24 mouse cellular contexts compared by ENCODE assay signal in the genomic region with DNA sequence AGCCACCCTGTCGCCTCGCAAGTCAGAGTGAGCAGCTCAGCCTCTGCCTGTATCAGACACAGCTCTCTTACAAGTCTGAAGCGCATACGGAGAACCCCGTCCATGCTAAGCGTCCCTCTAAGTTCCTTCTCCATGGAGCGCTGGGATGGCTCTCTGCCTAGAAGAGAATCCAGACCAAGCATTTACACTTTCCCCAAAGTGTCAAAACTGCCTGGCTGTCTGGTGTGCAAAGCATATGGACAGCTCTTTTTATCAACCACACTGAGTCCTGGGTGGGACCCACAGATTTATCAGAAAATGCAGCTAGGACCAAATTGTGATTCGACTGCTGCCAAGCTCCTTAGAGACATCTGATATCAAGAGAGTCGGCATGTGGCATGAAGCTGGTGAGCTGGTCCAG.
A peak's percentile ranks its signal among the peaks of the same experiment; 100 is the strongest.
DNase-seq lines count a peak whose midpoint lies in the region; ATAC-seq and TF ChIP-seq lines count a peak whose summit lies in the region.
"Had no signal": no experiment of that assay in that cellular context is flagged by ENCODE, and none has a peak within 500 bp of the region (broad histone marks: within the 10 kb centered on the region; RNA-seq: fewer than 3 reads in every experiment).

No protein-coding gene starts in this region.

- H3K27ac ChIP-seq in lung, embryonic 15.5 days = no peak overlapping the region
- no peak overlapping the region for H3K27ac ChIP-seq in forebrain, embryonic 16.5 days (ENCODE audit: low read length)
- H3K27ac ChIP-seq: embryonic facial prominence, embryonic 13.5 days; heart, embryonic 15.5 days; hindbrain, embryonic 13.5 days; limb, embryonic 12.5 days had no signal

- 44% methylated on average over 9 of the region's 9 CpGs for WGBS in lung, embryonic 15.5 days
- WGBS in lung, adult 2 months = 66% methylated on average over 9 of the region's 9 CpGs
- 68% methylated on average over 9 of the region's 9 CpGs for WGBS in forebrain, embryonic 16.5 days

- TF ChIP-seq CTCF in lung, adult 2 months (IDR thresholded peaks at IDR 0.05; ENCODE audit: insufficient read depth, low read length) = no peak

- TF ChIP-seq POLR2A in lung, adult 2 months (IDR thresholded peaks at IDR 0.05; ENCODE audit: borderline replicate concordance, extremely low read depth, low read depth, low read length) = no peak

- H3K9me3 ChIP-seq in lung, embryonic 15.5 days = no peaks in the 10 kb centered on the region
- no peaks in the 10 kb centered on the region for H3K9me3 ChIP-seq in forebrain, embryonic 16.5 days (ENCODE audit: control insufficient read depth, low read length)
- H3K9me3 ChIP-seq: embryonic facial prominence, embryonic 13.5 days; heart, embryonic 15.5 days; hindbrain, embryonic 13.5 days; limb, embryonic 12.5 days had no signal

- H3K4me2 ChIP-seq in lung, embryonic 15.5 days = no peak overlapping the region
- H3K4me2 ChIP-seq in forebrain, embryonic 16.5 days (ENCODE audit: low read length) = no peak overlapping the region
- H3K4me2 ChIP-seq: embryonic facial prominence, embryonic 13.5 days; heart, embryonic 15.5 days; hindbrain, embryonic 13.5 days; limb, embryonic 12.5 days; liver, embryonic 11.5 days had no signal

- H3K36me3 ChIP-seq in lung, embryonic 15.5 days = no peaks in the 10 kb centered on the region
- H3K36me3 ChIP-seq in forebrain, embryonic 16.5 days (ENCODE audit: control insufficient read depth, insufficient read depth) = no peaks in the 10 kb centered on the region
- H3K36me3 ChIP-seq: embryonic facial prominence, embryonic 13.5 days; heart, embryonic 15.5 days; hindbrain, embryonic 13.5 days; limb, embryonic 12.5 days had no signal

- H3K9ac ChIP-seq in lung, embryonic 15.5 days = no peak overlapping the region
- H3K9ac ChIP-seq in forebrain, embryonic 16.5 days (replicated peaks; ENCODE audit: low read depth, low read length) = no peak overlapping the region
- H3K9ac ChIP-seq: embryonic facial prominence, embryonic 13.5 days; heart, embryonic 15.5 days; hindbrain, embryonic 13.5 days; limb, embryonic 12.5 days; liver, postnatal 0 days had no signal

- H3K4me1 ChIP-seq in lung, embryonic 15.5 days = 0 out of 2 replicates have a peak, but pooled peaks cover 3% of the 10 kb centered on the region
- H3K4me1 ChIP-seq in lung, adult 2 months (ENCODE audit: control insufficient read depth, insufficient read depth, low read length) = no peaks in the 10 kb centered on the region
- peaks cover 21% of the 10 kb centered on the region for H3K4me1 ChIP-seq in forebrain, embryonic 16.5 days (replicated peaks; ENCODE audit: control insufficient read depth, insufficient read depth, low read length)

- ATAC-seq in lung, embryonic 15.5 days (ENCODE audit: borderline replicate concordance, extremely low read depth, low FRiP score, low TSS enrichment) = peak; percentile 44; the same call in 1 of the 2 replicates
- ATAC-seq in forebrain, embryonic 16.5 days = peak; percentile 71
- ATAC-seq: activated CD4-positive, CD25-positive, alpha-beta regulatory T cell, adult 4 months; liver, postnatal 0 days had no signal

- no peaks in the 10 kb centered on the region for H3K27me3 ChIP-seq in lung, embryonic 15.5 days
- H3K27me3 ChIP-seq in forebrain, embryonic 16.5 days (replicated peaks; ENCODE audit: control insufficient read depth, insufficient read depth, low read length) = no peaks in the 10 kb centered on the region
- H3K27me3 ChIP-seq: heart, embryonic 15.5 days; hindbrain, embryonic 13.5 days had no signal

- H3K4me3 ChIP-seq in lung, embryonic 15.5 days = no peak overlapping the region
- no peak overlapping the region for H3K4me3 ChIP-seq in lung, adult 2 months (replicated peaks; ENCODE audit: extremely low read depth, low read depth, low read length)
- no peak overlapping the region for H3K4me3 ChIP-seq in forebrain, embryonic 16.5 days (replicated peaks; ENCODE audit: low read length)
- H3K4me3 ChIP-seq: embryonic facial prominence, embryonic 13.5 days; erythroblast, embryonic 14.5 days; heart, embryonic 15.5 days; hindbrain, embryonic 13.5 days; limb, embryonic 12.5 days had no signal

- DNase-seq in frontal cortex, adult 2 months (ENCODE audit: extremely low spot score in 1 of 2, low spot score in 1 of 2) = peak; percentile 29 to 55
- DNase-seq in frontal cortex, postnatal 14 days (ENCODE audit: low spot score in 2 of 2) = no peak
- DNase-seq in lung, adult 2 months = no peak
- DNase-seq in brain, adult 2 months (ENCODE audit: low read depth, low spot score) = peak; percentile 61
- no peak for DNase-seq in testis, postnatal 14 days (ENCODE audit: low spot score)
- DNase-seq: adrenal gland, adult 8-10 months; cerebellum, adult 8-10 months; cerebellum, postnatal 36 days; embryo, embryonic 11 days; gastrocnemius, postnatal 36 days; heart, postnatal 36 days; kidney, adult 11 months; kidney, postnatal 4 days; liver, postnatal 0 days; midbrain, embryonic 14.5 days had no signal

Comparison
In these comparisons a context has a peak if more than half of its experiments do, and no peak if none do; other contexts are left out.
1. DNase-seq: peak in frontal cortex, adult 2 months (2 of 2) and brain, adult 2 months (single experiment); none in frontal cortex, postnatal 14 days (0 of 2), lung, adult 2 months (single experiment) and testis, postnatal 14 days (single experiment).